Mouse (Mus musculus): ENCODE measurements around the gene Farp1. TPM values are rescaled to one million over a fixed set of nuclear protein-coding genes. Genes with fewer than 3 reads are reported as not detected.

Gene Farp1
- polyA plus RNA-seq, 1 experiment from 2014 or later, result 17.3 TPM

DNA sequence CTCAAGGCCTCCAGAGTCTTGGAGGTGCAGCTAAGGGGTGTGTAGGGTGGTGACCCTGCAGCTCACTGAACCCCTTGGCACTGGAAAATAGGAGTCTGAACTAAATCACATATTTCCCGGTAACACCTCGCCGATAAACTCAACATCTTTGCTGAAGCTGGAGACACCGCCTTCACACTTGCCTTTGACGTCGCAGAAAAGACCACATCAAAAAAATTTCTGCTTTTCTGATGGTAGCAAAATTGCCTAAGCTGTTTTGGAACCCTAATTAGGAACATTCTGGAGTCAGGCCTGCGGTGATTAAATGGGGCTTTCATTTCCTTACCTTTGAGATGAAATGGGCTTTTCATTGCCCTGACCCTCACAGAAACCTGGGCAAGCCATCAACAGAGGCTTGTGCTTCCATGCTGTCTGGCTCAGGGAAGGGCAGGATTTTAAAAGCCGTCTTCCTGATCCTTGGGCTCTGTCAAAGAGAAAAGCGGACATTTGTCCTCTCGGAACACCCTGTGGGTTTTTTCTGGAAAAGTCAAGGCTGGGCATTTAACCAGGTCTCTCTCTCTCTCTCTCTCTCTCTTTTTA, 72.8 kb downstream of the Farp1 start:
- 71% methylated on average over 10 of the region's 10 CpGs for WGBS
- Histone ChIP-seq H3K4me3 (replicated peaks) (no peak overlapping the region), H3K4me1 (peaks cover 47% of the 10 kb centered on the region), H3K9me3 (no peaks in the 10 kb centered on the region), H3K27me3 (replicated peaks) (no peaks in the 10 kb centered on the region), H3K4me2 (no peak overlapping the region), H3K9ac (no peak overlapping the region), H3K36me3 (no peaks in the 10 kb centered on the region), H3K27ac (peak overlapping the region; percentile 82)
- no peak for ATAC-seq (ENCODE audit: insufficient read depth, low FRiP score, low read depth)

DNA sequence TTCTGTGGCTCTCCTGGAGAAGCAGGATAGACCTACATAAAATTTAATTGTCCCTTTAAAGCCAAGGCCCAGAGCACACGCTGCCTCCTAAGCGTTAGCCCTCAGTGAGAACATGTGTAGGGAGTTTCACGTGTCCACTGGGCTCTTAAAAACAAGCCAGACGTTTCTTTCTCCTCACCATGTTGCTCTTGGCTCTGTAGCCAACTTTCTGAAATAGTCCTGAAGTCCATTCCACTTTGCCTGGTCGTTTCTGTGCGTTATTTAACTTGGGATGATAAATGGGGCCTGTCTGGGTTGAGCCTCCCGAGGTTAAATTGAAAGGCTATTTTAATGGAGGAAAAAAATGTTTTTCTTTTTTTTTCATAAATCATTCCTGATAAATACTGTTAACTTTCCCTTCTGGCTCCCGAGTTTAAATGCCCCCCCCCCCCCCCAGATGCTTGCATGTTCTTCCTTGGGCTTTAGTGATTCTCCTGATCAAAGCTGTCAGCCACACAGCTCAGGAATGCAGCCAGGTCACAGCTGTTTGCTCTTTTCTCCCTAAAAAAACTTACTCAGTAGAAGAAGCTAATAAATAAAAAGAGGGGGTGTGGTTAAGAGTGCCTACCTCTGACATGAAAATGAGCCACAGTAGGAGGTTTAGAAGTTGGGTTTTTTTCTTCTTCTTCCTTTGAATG, 73.6 kb downstream of the Farp1 start:
- Histone ChIP-seq H3K4me3 (replicated peaks) (no peak overlapping the region), H3K4me1 (peaks cover 44% of the 10 kb centered on the region), H3K27me3 (replicated peaks) (no peaks in the 10 kb centered on the region), H3K9me3 (no peaks in the 10 kb centered on the region), H3K36me3 (no peaks in the 10 kb centered on the region), H3K9ac (no peak overlapping the region), H3K4me2 (peak overlapping the region; percentile 32), H3K27ac (peak overlapping the region; percentile 82)
- peak; percentile 45; the same call in 1 of the 2 replicates for ATAC-seq (ENCODE audit: insufficient read depth, low FRiP score, low read depth)
- 11% methylated on average over 8 of the region's 8 CpGs for WGBS

- Histone ChIP-seq H3K27me3 (replicated peaks) (no peaks in the 10 kb centered on the region), H3K9me3 (no peaks in the 10 kb centered on the region), H3K9ac (no peak overlapping the region), H3K4me1 (peaks cover 44% of the 10 kb centered on the region), H3K4me2 (peak overlapping the region; percentile 32), H3K4me3 (replicated peaks) (no peak overlapping the region), H3K27ac (peak overlapping the region; percentile 82), H3K36me3 (no peaks in the 10 kb centered on the region)
- 0 out of 2 replicates have a peak, but pooled peaks have one; percentile 23 for ATAC-seq (ENCODE audit: insufficient read depth, low FRiP score, low read depth)
- WGBS, result 33% methylated on average over 9 of the region's 9 CpGs
These were observed 74.1 kb downstream of the Farp1 start for GRCm38 (mm10) chr14:121109116-121109504.

DNA sequence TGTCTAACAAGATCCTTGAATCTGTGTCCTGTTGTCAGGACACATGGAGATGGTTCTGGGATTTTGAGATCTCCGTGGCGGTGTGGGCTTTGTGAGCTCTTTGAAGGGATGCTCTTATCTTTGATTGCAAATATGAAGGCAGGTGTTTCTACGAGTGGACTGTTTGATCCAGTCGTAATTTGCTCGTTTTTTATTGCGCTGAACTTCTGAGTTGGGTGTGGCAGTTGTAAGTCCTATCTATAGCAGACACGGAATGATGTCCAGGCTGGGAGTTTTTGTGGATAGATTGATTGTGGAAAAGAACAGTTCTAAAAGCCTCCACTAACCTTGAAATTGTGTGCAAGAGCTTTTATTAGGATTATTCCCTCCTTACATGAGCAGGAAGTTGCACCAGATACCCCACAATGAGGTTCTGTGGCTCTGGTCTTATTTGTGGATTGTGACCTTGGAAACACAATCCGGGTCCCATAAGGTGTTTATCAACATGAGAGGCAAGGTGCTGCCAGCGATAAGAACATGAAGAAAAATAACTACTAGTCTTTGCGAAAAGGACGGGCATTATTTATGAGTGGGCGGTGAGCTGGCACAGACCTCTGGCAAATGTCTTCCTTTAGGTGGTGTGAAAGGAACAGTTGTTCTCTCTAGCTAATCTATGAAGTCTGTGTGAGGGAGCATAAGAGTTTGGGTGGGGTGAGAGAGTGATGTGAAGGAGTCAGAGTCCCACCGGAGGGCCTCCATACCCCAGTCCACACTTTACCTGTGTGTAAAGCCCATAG, 75.7 kb downstream of the Farp1 start:
- Histone ChIP-seq H3K4me3 (replicated peaks) (no peak overlapping the region), H3K36me3 (peaks cover 5% of the 10 kb centered on the region; the same call in 1 of the 2 replicates), H3K27me3 (replicated peaks) (no peaks in the 10 kb centered on the region), H3K9me3 (no peaks in the 10 kb centered on the region), H3K9ac (no peak overlapping the region), H3K4me2 (no peak overlapping the region), H3K27ac (no peak overlapping the region; the same call in 1 of the 2 replicates), H3K4me1 (peaks cover 32% of the 10 kb centered on the region)
- WGBS, result 66% methylated on average over 13 of the region's 13 CpGs
- no peak for ATAC-seq (ENCODE audit: insufficient read depth, low FRiP score, low read depth)

GRCm38 (mm10) chr14:121112061-121112460, 77.1 kb downstream of the Farp1 start:
- Histone ChIP-seq H3K9ac (no peak overlapping the region), H3K4me1 (peaks cover 20% of the 10 kb centered on the region), H3K27me3 (replicated peaks) (no peaks in the 10 kb centered on the region), H3K4me3 (replicated peaks) (no peak overlapping the region), H3K9me3 (no peaks in the 10 kb centered on the region), H3K36me3 (peaks cover 5% of the 10 kb centered on the region; the same call in 1 of the 2 replicates), H3K27ac (no peak overlapping the region), H3K4me2 (no peak overlapping the region)
- ATAC-seq (ENCODE audit: insufficient read depth, low FRiP score, low read depth), result no peak
- 80% methylated on average over 8 of the region's 8 CpGs for WGBS

DNA sequence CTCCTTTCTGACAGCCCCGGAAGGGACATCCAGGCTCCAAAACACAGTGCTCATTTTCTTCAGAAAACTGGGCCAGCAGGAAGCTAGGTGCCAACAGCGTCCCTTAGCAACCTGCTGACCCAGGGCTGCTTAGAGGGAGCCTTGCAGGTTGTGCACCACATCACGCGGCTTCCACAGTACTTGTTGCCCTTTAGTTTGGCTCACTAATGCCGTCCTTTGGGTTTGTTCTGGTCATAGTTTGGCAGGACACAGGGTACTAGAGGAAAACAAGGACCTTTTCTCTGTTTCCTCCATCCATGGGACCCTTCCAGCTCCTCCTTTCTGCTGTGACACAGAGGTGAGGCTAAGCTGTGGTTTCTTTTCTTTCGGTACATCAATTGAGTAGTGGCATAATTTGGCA, 78.8 kb downstream of the Farp1 start:
- H3K4me1 ChIP-seq, result peaks cover 9% of the 10 kb centered on the region
- peaks cover 5% of the 10 kb centered on the region; the same call in 1 of the 2 replicates for H3K36me3 ChIP-seq
- ATAC-seq (ENCODE audit: insufficient read depth, low FRiP score, low read depth), result no peak
- no peak overlapping the region for H3K4me3 ChIP-seq (replicated peaks)
- H3K9ac ChIP-seq, result no peak overlapping the region
- no peak overlapping the region for H3K4me2 ChIP-seq
- H3K27ac ChIP-seq, result no peak overlapping the region
- 89% methylated on average over 6 of the region's 6 CpGs for WGBS
- H3K9me3 ChIP-seq, result no peaks in the 10 kb centered on the region
- no peaks in the 10 kb centered on the region for H3K27me3 ChIP-seq (replicated peaks)

DNA sequence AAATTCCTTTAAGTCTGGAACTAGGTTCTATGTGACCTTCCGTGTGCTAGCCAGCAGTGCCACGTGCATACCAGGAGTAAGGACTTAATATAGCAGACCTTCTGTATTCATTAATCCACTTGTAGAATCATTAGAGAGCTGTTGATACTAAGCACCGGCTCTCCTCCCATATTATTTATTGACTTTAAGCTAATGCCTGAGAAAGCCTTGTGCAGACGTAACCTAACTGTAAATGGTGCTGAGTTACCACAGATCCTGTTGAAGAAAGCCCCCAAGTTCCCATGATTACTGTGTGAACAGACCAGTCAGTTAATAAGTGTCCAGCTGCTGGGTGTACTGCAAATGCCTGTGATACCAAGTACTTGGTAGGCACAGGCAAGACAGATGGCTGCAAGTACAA, 81.7 kb downstream of the Farp1 start:
- Histone ChIP-seq H3K9me3 (no peaks in the 10 kb centered on the region), H3K36me3 (peaks cover 5% of the 10 kb centered on the region; the same call in 1 of the 2 replicates), H3K27ac (no peak overlapping the region), H3K9ac (no peak overlapping the region), H3K27me3 (replicated peaks) (no peaks in the 10 kb centered on the region), H3K4me2 (no peak overlapping the region), H3K4me3 (replicated peaks) (no peak overlapping the region), H3K4me1 (no peaks in the 10 kb centered on the region)
- ATAC-seq (ENCODE audit: insufficient read depth, low FRiP score, low read depth), result no peak
- WGBS, result 60% methylated on average over 4 of the region's 4 CpGs

DNA sequence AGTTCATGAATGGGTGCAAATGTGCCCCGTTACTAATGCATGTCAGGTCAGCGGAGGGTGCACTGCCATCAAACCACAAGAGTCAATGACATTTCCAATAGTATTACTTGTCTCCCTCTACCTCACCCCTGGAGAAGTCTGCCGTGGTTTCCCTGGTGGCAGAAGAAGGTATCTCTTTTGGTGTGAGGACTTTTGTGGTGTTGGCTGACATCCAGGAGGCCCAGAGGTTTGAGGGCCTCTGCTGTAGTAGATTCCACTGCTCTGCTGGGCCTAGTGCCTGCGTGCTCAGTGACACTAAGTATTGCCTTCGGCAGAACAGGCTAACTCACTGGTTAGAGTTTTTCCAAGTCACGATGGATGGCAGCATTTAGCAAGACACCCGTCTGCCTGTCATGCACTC, 83.9 kb downstream of the Farp1 start:
- no peak overlapping the region for H3K9ac ChIP-seq

GRCm38 (mm10) chr14:121121664-121122063, 86.7 kb downstream of the Farp1 start:
- H3K27ac ChIP-seq, result no peak overlapping the region
- 49% methylated on average over 3 of the region's 3 CpGs for WGBS

More for the DNA sequence above, 83.9 kb downstream of the Farp1 start:
- Histone ChIP-seq H3K4me3 (replicated peaks) (no peak overlapping the region), H3K36me3 (peaks cover 5% of the 10 kb centered on the region; the same call in 1 of the 2 replicates), H3K4me2 (no peak overlapping the region), H3K27me3 (replicated peaks) (no peaks in the 10 kb centered on the region), H3K27ac (no peak overlapping the region), H3K9me3 (no peaks in the 10 kb centered on the region), H3K4me1 (peaks cover 12% of the 10 kb centered on the region; the same call in 1 of the 2 replicates)
- ATAC-seq (ENCODE audit: insufficient read depth, low FRiP score, low read depth), result no peak
- 76% methylated on average over 7 of the region's 7 CpGs for WGBS

GRCm38 (mm10) chr14:121122852-121123251, 87.9 kb downstream of the Farp1 start:
- no peaks in the 10 kb centered on the region for H3K36me3 ChIP-seq
- no peak overlapping the region for H3K4me3 ChIP-seq (replicated peaks)
- 26% methylated on average over 2 of the region's 2 CpGs for WGBS
- H3K4me2 ChIP-seq, result no peak overlapping the region
- no peak overlapping the region for H3K9ac ChIP-seq
- no peak for ATAC-seq (ENCODE audit: insufficient read depth, low FRiP score, low read depth)
- no peak overlapping the region for H3K27ac ChIP-seq
- H3K4me1 ChIP-seq, result peaks cover 12% of the 10 kb centered on the region; the same call in 1 of the 2 replicates
- H3K9me3 ChIP-seq, result no peaks in the 10 kb centered on the region
- H3K27me3 ChIP-seq (replicated peaks), result no peaks in the 10 kb centered on the region

More at GRCm38 (mm10) chr14:121121664-121122063, 86.7 kb downstream of the Farp1 start:
- H3K27me3 ChIP-seq (replicated peaks), result no peaks in the 10 kb centered on the region
- no peak overlapping the region for H3K4me3 ChIP-seq (replicated peaks)
- H3K9me3 ChIP-seq, result no peaks in the 10 kb centered on the region
- H3K4me2 ChIP-seq, result no peak overlapping the region
- no peak for ATAC-seq (ENCODE audit: insufficient read depth, low FRiP score, low read depth)
- H3K9ac ChIP-seq, result no peak overlapping the region
- H3K36me3 ChIP-seq, result no peaks in the 10 kb centered on the region
- peaks cover 12% of the 10 kb centered on the region; the same call in 1 of the 2 replicates for H3K4me1 ChIP-seq

- H3K9ac ChIP-seq, result no peak overlapping the region
- H3K36me3 ChIP-seq, result no peaks in the 10 kb centered on the region
- H3K27ac ChIP-seq, result no peak overlapping the region
- H3K4me2 ChIP-seq, result no peak overlapping the region
- H3K4me3 ChIP-seq (replicated peaks), result no peak overlapping the region
- H3K4me1 ChIP-seq, result peaks cover 12% of the 10 kb centered on the region; the same call in 1 of the 2 replicates
- 60% methylated on average over 8 of the region's 8 CpGs for WGBS
- ATAC-seq (ENCODE audit: insufficient read depth, low FRiP score, low read depth), result no peak
- H3K9me3 ChIP-seq, result no peaks in the 10 kb centered on the region
- H3K27me3 ChIP-seq (replicated peaks), result no peaks in the 10 kb centered on the region
These were observed 89.5 kb downstream of the Farp1 start for GRCm38 (mm10) chr14:121124409-121125010.

Measured in stomach, embryonic 15.5 days (tissue).